Mouse (Mus musculus) mature B cell (primary cell): ENCODE measurements around the gene Eda.
"Not testable (repeated sequence)": the region's sequence is repeated elsewhere in the genome, so short reads cannot be mapped to it uniquely, and the experiment has no call there.

Source experiments
- in situ Hi-C: fragments of 300-500 bp; cut with MboI; formaldehyde crosslinking; loops from 2 replicates; pipeline ENCODE4 v1.14.3; 2019

Eda gene

DNA sequence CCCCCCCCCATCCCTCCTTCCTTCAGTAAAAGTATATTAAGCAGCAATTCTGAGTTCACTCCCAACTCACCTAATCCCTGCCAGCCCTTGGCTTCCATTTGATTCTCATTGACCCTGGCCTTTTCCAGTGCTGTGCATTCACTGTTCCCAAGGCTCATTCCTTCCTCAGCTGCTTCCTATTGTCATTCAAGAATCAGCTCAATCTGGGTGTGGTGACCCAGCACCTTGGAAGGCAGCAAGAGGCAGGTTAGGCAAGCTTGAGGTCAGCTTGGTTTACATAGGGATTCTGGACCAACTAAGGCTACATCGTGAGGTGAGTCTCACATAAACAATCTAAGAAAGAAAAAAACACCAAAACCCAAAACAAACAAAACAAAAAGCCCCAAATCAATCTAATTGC lies 433.8 kb downstream of the Eda start:
- in situ Hi-C loops, result no loop called here

DNA sequence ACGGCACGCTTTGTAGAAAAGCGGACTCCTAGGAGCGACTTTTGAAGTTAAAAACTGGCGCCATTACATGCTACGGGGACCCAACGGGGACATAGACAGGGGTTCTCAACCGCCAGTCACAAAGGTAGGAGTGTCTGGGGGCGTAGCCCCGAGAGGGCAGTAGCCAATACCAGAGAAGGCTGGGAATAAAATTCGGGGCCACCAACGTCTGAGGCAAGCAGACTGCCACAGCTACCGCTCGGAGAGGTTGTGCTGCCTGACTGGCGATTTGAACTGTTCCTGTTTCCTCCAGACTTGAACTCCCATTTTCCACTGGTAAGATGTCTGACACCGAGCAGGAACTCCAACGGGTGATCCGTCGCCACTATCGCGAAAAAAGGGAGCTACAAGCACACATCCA lies 453.3 kb downstream of the Eda start, which contains the start of gene Otud6a:
TSS of gene Otud6a (plus strand) at position 321 of the 400 bp plus-strand sequence.
- in situ Hi-C loops, result no loop called here

DNA sequence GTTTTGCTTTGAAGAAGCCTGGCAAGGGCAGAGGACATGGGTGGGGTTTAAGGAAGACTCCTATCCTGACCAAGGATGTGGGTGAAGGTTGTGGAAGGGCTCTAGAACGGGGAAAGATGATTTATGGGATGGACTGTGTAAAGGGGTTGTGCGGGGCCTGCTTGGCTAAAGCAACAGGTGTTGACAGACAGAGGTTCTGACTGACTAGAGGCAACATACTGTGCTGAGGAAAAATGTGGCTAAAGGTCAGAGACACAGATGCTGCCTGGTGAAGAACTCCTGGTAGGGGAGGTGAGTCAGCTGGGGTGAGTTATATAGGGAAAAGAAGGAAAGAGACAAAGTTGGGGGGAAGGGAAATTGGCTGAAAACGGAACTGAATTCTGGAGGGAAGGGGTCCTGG lies 456.9 kb downstream of the Eda start:
- in situ Hi-C loops, result no loop called here

DNA sequence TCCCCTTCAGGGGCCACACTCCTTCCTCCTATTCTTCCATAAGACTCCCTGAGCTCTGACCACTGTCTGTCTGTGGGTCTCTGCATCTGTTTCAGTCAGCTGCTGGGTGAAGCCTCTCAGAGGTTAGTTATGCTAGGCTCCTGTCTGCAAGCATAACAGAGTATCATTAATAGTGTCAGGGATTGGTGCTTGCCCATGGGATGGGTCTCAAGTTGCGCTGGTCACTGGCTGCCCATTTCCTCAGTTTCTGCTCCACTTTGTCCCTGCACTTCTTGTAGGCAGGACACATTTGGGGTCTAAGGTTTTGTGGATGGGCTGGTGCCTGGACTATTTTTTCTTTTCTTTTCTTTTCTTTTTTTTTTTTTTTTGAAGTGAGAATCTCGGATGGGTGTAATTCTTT lies 467.2 kb downstream of the Eda start, which contains the start of gene Awat2:
TSS of gene Awat2 (minus strand) at position 101 of the 400 bp plus-strand sequence.
- in situ Hi-C loops, result not testable (repeated sequence)

DNA sequence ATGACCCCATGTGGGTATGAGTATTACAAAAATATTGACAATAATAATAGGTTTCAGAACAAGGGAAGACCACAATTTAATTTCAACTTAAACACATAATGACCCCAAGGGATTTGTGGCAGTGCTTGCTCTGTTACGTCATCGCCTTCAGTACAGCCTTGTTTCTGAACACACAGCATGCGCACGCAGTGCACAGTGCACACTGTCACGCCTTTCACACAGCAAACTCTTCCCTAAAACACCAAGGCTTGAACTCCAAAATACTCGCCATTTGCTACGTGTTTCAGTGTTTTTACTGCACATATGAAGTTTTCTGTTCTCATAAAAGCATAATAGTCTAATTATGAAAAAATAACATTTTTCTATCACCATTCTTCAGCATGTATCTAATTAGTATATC lies 468.1 kb downstream of the Eda start:
- in situ Hi-C loops, result no loop called here
